Mouse (Mus musculus) lung, embryonic 16.5 days (tissue): ENCODE results near the gene Brs3. TPM values are rescaled to one million over a fixed set of nuclear protein-coding genes. Genes with fewer than 3 reads are reported as not detected.

ENCODE experiments used
- ATAC-seq: fragments of 200-750 bp; cut with Nextera tagmentation; 2 replicates; pipeline ENCODE4 v1.8.0; 2017; ENCODE audit warnings: low read depth, mild to moderate bottlenecking, moderate library complexity
- H3K27ac ChIP-seq: fragments of 300-500 bp; sonication (generic); 2 replicates; pipeline ENCODE4 v1.5.1; 2014; ENCODE audit warnings: mild to moderate bottlenecking, control low read depth, low read length
- H3K27me3 ChIP-seq: fragments of 300-500 bp; sonication (generic); 2 replicates; pipeline ENCODE4 v1.6.1; 2014; ENCODE audit warnings: low read depth, low read length, mixed read lengths; ENCODE audit not compliant: control insufficient read depth, insufficient read depth
- H3K36me3 ChIP-seq: fragments of 300-500 bp; sonication (generic); 2 replicates; pipeline ENCODE4 v1.6.1; 2014; ENCODE audit warnings: low read length; ENCODE audit not compliant: control insufficient read depth, insufficient read depth
- H3K4me1 ChIP-seq: fragments of 300-500 bp; sonication (generic); replicated peaks from 2 replicates; pipeline ENCODE4 v1.6.1; 2014; ENCODE audit warnings: low read length, mixed read lengths; ENCODE audit not compliant: control insufficient read depth, insufficient read depth
- H3K4me2 ChIP-seq: fragments of 300-500 bp; sonication (generic); 2 replicates; pipeline ENCODE4 v1.6.1; 2014; ENCODE audit warnings: low read depth, low read length, control low read depth
- H3K4me3 ChIP-seq: fragments of 300-500 bp; sonication (generic); 2 replicates; pipeline ENCODE4 v1.5.1; 2014; ENCODE audit warnings: mild to moderate bottlenecking, low read length, control low read depth
- H3K9ac ChIP-seq: fragments of 300-500 bp; sonication (generic); 2 replicates; pipeline ENCODE4 v1.6.1; 2014; ENCODE audit warnings: low read length, control low read depth
- H3K9me3 ChIP-seq: fragments of 300-500 bp; sonication (generic); 2 replicates; pipeline ENCODE4 v1.6.1; 2016; ENCODE audit warnings: low read length; ENCODE audit not compliant: control insufficient read depth
- WGBS: fragments of 180-500 bp; shearing (Covaris S2); extraction: QIAGEN DNeasy Blood & Tissue Kit; methylation state at CpG from one replicate; pipeline ENCODE4 v1.1.7; 2014; 5-methylcytosine and 5-hydroxymethylcytosine counted together
- polyA plus RNA-seq: library from polyadenylated mRNA; unstranded; fragments of >200 nt; fragmentation: Nextera tagmentation; extraction: Ambion mirVana; gene quantifications from 2 replicates; pipeline ENCODE4 v1.2.1, GENCODE M21; 2015

Brs3 gene
- not detected in 2 replicates for polyA plus RNA-seq

- WGBS: 77% methylated on average over 5 of the region's 5 CpGs
- ATAC-seq: no peak
- H3K36me3 ChIP-seq: no peaks in the 10 kb centered on the region
These were observed at the start of gene Brs3 for GRCm38 (mm10) chrX:57042774-57043173. TSS of gene Brs3 (plus strand) at chrX:57043074.

GRCm38 (mm10) chrX:57012891-57013290 lies 30.0 kb upstream of the Brs3 start:
- no peak for ATAC-seq
- no peak overlapping the region for H3K27ac ChIP-seq
- 66% methylated on average over 2 of the region's 2 CpGs for WGBS

More at GRCm38 (mm10) chrX:57042774-57043173, at the start of gene Brs3:
- Histone ChIP-seq H3K27ac (no peak within 1 kb of the TSS), H3K9me3 (no peaks in the 10 kb centered on the region), H3K4me1 (no peaks in the 10 kb centered on the region), H3K4me2 (no peak within 1 kb of the TSS), H3K27me3 (no peaks in the 10 kb centered on the region), H3K9ac (no peak within 1 kb of the TSS), H3K4me3 (no peak within 1 kb of the TSS)

DNA sequence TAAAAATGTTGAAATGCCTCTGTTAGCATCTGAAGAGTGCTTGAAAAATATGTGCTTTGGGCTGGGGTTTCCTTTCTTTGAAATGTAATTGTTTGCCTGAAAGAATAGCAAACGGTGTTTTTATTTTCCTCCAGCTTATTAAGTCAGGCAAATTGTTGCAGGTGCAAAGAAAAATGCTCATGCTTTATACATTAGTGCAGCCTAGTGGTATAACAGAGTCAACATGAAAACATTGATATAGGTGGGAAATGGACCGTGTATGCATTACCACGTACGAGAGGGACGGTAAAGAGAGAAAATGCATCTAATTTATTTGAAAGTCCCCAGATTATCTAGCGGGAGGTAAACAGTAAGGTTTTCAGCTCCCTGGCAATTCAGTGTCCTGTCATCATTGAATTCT lies 995 bp downstream of the Brs3 start:
- no peak overlapping the region for H3K4me3 ChIP-seq
- no peak overlapping the region for H3K9ac ChIP-seq
- H3K4me1 ChIP-seq: no peaks in the 10 kb centered on the region
- H3K4me2 ChIP-seq: no peak overlapping the region
- H3K27ac ChIP-seq: no peak overlapping the region
- H3K27me3 ChIP-seq: no peaks in the 10 kb centered on the region
- no peaks in the 10 kb centered on the region for H3K36me3 ChIP-seq
- WGBS: 76% methylated on average over 6 of the region's 6 CpGs
- ATAC-seq: no peak
- H3K9me3 ChIP-seq: no peaks in the 10 kb centered on the region

More at GRCm38 (mm10) chrX:57012891-57013290, 30.0 kb upstream of the Brs3 start:
- Histone ChIP-seq H3K9me3 (no peaks in the 10 kb centered on the region), H3K9ac (no peak overlapping the region), H3K4me2 (no peak overlapping the region), H3K36me3 (no peaks in the 10 kb centered on the region), H3K4me3 (no peak overlapping the region), H3K27me3 (no peaks in the 10 kb centered on the region), H3K4me1 (no peaks in the 10 kb centered on the region)

- Histone ChIP-seq H3K36me3 (no peaks in the 10 kb centered on the region; the same call in 1 of the 2 replicates), H3K27ac (peak overlapping the region; percentile 96), H3K27me3 (no peaks in the 10 kb centered on the region), H3K9ac (peak overlapping the region; percentile 73), H3K9me3 (no peaks in the 10 kb centered on the region), H3K4me2 (peak overlapping the region; percentile 56), H3K4me1 (no peaks in the 10 kb centered on the region), H3K4me3 (peak overlapping the region; percentile 64)
- WGBS: 16% methylated on average over 4 of the region's 4 CpGs
- ATAC-seq: peak; percentile 64
These were observed 9.9 kb downstream of the Brs3 start for GRCm38 (mm10) chrX:57052848-57053173.

DNA sequence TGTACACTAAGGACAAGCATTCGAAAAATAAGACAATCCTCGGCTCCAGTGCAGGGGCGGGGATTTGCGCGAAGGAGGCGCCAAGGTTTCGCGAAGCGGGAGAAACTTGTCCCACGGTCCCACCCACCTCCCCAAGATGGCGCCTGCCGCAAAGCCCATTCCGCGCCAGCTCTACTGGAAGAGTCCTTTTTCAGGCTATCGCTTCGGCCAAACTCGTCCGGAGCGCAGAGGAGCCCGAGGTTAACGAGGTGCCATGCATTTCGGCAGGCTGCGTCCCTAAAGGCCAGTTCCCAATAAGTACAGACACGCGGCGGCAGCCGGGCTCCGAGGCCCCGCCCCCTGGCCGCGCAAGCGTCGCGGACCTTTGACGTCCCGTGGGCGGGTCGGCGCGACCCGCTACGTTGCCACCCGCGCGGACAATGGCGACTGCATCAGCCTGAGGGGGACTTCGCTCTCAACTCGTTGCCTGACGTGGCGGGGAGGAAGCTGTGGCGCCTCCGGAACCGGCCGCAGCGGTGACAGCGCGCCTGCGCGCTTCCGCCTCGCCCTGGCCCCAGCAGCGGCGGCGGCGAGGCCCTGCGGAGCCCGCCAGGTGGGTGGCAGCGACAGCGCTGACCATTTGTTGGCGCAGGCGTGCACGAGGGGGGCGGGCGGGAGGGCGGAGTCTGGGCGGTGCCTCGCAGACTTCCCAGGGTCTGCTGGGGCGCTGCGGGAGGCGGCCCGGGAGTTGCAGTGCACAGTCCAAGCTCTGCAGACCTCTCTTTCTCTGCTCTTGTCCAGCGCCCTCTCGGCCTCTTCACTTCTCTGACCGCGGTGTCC lies 10.5 kb downstream of the Brs3 start, which contains the start of gene Htatsf1:
Htatsf1 (plus strand) TSS at position 410 of the 819 bp plus-strand sequence.
- WGBS: 13% methylated on average over 65 of the region's 85 CpGs
- no peaks in the 10 kb centered on the region for H3K9me3 ChIP-seq
- H3K27me3 ChIP-seq: no peaks in the 10 kb centered on the region
- H3K4me3 ChIP-seq: peak within 1 kb of the TSS; percentile 64
- ATAC-seq: peak; percentile 97
- peak within 1 kb of the TSS; percentile 73 for H3K9ac ChIP-seq
- peak within 1 kb of the TSS; percentile 60 for H3K4me2 ChIP-seq
- no peaks in the 10 kb centered on the region for H3K4me1 ChIP-seq
- H3K27ac ChIP-seq: peak within 1 kb of the TSS; percentile 96
- no peaks in the 10 kb centered on the region; the same call in 1 of the 2 replicates for H3K36me3 ChIP-seq

- peak overlapping the region; percentile 64 for H3K4me3 ChIP-seq
- no peaks in the 10 kb centered on the region; the same call in 1 of the 2 replicates for H3K36me3 ChIP-seq
- no peaks in the 10 kb centered on the region for H3K27me3 ChIP-seq
- WGBS: 21% methylated on average over 11 of the region's 11 CpGs
- peak overlapping the region; percentile 73 for H3K9ac ChIP-seq
- peak; percentile 11; the same call in 1 of the 2 replicates for ATAC-seq
- no peaks in the 10 kb centered on the region for H3K4me1 ChIP-seq
- no peaks in the 10 kb centered on the region for H3K9me3 ChIP-seq
- peak overlapping the region; percentile 39; the same call in 1 of the 2 replicates for H3K27ac ChIP-seq
- H3K4me2 ChIP-seq: peak overlapping the region; percentile 60
These were observed 11.1 kb downstream of the Brs3 start for GRCm38 (mm10) chrX:57053993-57054385.

DNA sequence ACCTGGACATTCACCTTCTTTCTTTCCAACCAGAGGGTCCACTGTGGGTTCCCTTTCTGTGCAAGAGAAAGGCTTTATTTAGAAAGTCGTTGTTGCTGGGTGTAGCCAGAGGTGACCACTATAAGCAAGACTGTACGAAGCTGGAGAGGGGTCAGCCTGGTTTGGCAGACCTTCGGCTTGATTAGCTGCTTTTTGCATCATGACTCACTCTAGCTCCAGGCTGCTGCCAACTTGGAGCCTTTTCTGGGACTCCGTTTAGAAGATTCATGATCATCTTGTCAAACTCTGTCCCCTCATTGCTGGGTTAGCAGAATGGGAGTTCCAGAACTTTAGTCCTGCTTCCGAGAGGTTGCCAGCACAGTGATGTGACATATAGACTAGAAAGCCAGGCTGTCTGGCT lies 38.6 kb downstream of the Brs3 start:
- no peaks in the 10 kb centered on the region for H3K36me3 ChIP-seq
- no peaks in the 10 kb centered on the region for H3K4me1 ChIP-seq
- 65% methylated on average over 5 of the region's 5 CpGs for WGBS
- H3K9ac ChIP-seq: no peak overlapping the region
- no peaks in the 10 kb centered on the region for H3K27me3 ChIP-seq
- no peak for ATAC-seq
- H3K9me3 ChIP-seq: no peaks in the 10 kb centered on the region
- H3K27ac ChIP-seq: no peak overlapping the region
- H3K4me2 ChIP-seq: no peak overlapping the region
- no peak overlapping the region for H3K4me3 ChIP-seq

- no peak for ATAC-seq
- H3K4me3 ChIP-seq: no peak within 1 kb of the TSS
- no peak within 1 kb of the TSS for H3K4me2 ChIP-seq
- no peaks in the 10 kb centered on the region for H3K27me3 ChIP-seq
- no peak within 1 kb of the TSS for H3K9ac ChIP-seq
- no peaks in the 10 kb centered on the region for H3K36me3 ChIP-seq
- no peaks in the 10 kb centered on the region for H3K9me3 ChIP-seq
- no peaks in the 10 kb centered on the region for H3K4me1 ChIP-seq
- WGBS: 70% methylated on average over 4 of the region's 4 CpGs
- no peak within 1 kb of the TSS for H3K27ac ChIP-seq
These were observed 44.9 kb downstream of the Brs3 start, which contains the start of gene Vgll1 for GRCm38 (mm10) chrX:57087806-57088205. TSS of gene Vgll1 (plus strand) at chrX:57088106.
